Mouse (Mus musculus) hindbrain, postnatal 0 days (tissue): ENCODE results near the gene Tmigd3. TPM values are rescaled to one million over a fixed set of nuclear protein-coding genes. Genes with fewer than 3 reads are reported as not detected.

Source experiments
- ATAC-seq: fragments of 200-750 bp; cut with Nextera tagmentation; 2 replicates; pipeline ENCODE4 v1.8.0; 2017; ENCODE audit warnings: mild to moderate bottlenecking, moderate TSS enrichment, moderate library complexity
- DNase-seq: peaks from one replicate; pipeline ENCODE4 v3.0.0-alpha.2; 2015; ENCODE audit warnings: low spot score
- H3K27ac ChIP-seq: fragments of 300-500 bp; sonication (generic); 2 replicates; pipeline ENCODE4 v1.5.1; 2014; ENCODE audit warnings: mild to moderate bottlenecking
- H3K27me3 ChIP-seq: fragments of 300-500 bp; sonication (generic); 2 replicates; pipeline ENCODE4 v1.6.1; 2014; ENCODE audit warnings: low read length, mixed read lengths; ENCODE audit not compliant: insufficient read depth
- H3K36me3 ChIP-seq: fragments of 300-500 bp; sonication (generic); 2 replicates; pipeline ENCODE4 v1.6.1; 2014; ENCODE audit warnings: low read length, mixed read lengths; ENCODE audit not compliant: insufficient read depth
- H3K4me1 ChIP-seq: fragments of 300-500 bp; sonication (generic); 2 replicates; pipeline ENCODE4 v1.6.1; 2014; ENCODE audit warnings: antibody characterized with exemption, low read length, mixed read lengths; ENCODE audit not compliant: insufficient read depth
- H3K4me2 ChIP-seq: fragments of 300-500 bp; sonication (generic); 2 replicates; pipeline ENCODE4 v1.6.1; 2014; ENCODE audit warnings: low read depth, mild to moderate bottlenecking, low read length, moderate library complexity, mixed read lengths
- H3K4me3 ChIP-seq: fragments of 300-500 bp; sonication (generic); 2 replicates; pipeline ENCODE4 v1.5.1; 2014; ENCODE audit warnings: low read length
- H3K9ac ChIP-seq: fragments of 300-500 bp; sonication (generic); replicated peaks from 2 replicates; pipeline ENCODE4 v1.6.1; 2014; ENCODE audit warnings: mild to moderate bottlenecking, low read length, moderate library complexity, mixed read lengths
- H3K9me3 ChIP-seq: fragments of 300-500 bp; sonication (generic); 2 replicates; pipeline ENCODE4 v1.6.1; 2016; ENCODE audit warnings: low read length, mixed read lengths
- CTCF ChIP-seq: IDR thresholded peaks from 2 replicates; pipeline ENCODE4 v1.5.1; 2016; ENCODE audit warnings: antibody characterized with exemption, control low read depth, low read depth
- WGBS: fragments of 180-500 bp; shearing (Covaris S2); extraction: QIAGEN DNeasy Blood & Tissue Kit; methylation state at CpG from one replicate; pipeline ENCODE4 v1.1.7; 2014; 5-methylcytosine and 5-hydroxymethylcytosine counted together
- polyA plus RNA-seq: library from polyadenylated mRNA; unstranded; fragments of >200 nt; fragmentation: Nextera tagmentation; extraction: Ambion mirVana; gene quantifications from 2 replicates; pipeline ENCODE4 v1.2.1, GENCODE M21; 2015
- total RNA-seq: library from RNA; depleted of rRNA; stranded (reverse); fragments of >200 nt; gene quantifications from 2 replicates; pipeline ENCODE4 v1.2.3, GENCODE M21; 2014; rRNA removed

The Tmigd3 gene
- total RNA-seq (not detected in 2 replicates), polyA plus RNA-seq (not detected in 2 replicates)

DNA sequence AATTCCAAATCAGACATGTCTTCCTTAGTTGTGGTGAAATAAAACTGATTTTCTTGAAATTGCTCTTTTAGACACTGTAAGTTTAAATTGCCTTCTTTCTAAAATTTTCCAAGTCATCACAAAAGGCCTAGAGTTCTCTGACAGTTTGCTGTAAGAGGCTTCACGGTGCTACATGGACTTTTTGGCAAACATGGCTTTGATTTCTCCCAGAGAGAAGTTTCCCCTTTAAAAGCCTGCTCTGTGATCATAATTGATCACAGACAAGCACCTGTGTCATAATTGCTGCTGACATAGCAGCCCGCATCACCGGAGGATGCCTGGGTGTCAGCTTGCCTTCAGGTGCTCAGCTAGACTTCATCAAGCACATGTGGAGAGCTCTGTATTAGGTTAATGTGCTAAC, at the start of gene Tmigd3, which contains the start of gene Adora3:
Gene Tmigd3 (plus strand): TSS at position 346 of the 400 bp plus-strand sequence.
Gene Adora3 (plus strand): TSS at position 301 of the 400 bp plus-strand sequence.
- 72% methylated on average over 3 of the region's 3 CpGs for WGBS
- H3K27me3 ChIP-seq, result no peaks in the 10 kb centered on the region
- no peaks in the 10 kb centered on the region for H3K4me1 ChIP-seq
- no peak within 1 kb of the TSS for H3K4me2 ChIP-seq
- no peak within 1 kb of the TSS for H3K27ac ChIP-seq
- H3K4me3 ChIP-seq, result no peak within 1 kb of the TSS
- DNase-seq (no peak), ATAC-seq (no peak)
- no peak within 1 kb of the TSS for H3K9ac ChIP-seq
- H3K36me3 ChIP-seq, result no peaks in the 10 kb centered on the region
- TF ChIP-seq CTCF, result no peak
- no peaks in the 10 kb centered on the region for H3K9me3 ChIP-seq

DNA sequence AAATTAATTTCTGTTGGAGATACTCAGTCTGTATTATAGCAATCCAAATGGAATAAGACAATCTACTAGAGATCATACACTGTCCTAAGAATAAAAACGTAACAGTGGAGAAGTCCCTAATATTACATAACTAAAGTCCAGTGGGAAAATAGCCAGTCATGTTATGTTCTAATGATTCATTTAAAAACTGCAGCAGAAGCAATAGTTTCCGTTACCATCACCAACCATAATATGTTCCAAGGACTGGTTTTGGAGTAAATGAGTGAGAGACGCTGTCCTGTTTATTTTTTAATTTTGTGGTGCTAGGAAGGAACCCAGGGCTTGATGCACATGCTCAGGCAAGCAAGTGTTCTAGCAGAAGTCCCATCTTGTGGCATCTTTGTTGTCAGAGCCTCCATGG, 49.2 kb upstream of the Tmigd3 start:
- Histone ChIP-seq H3K9me3 (no peaks in the 10 kb centered on the region), H3K4me2 (no peak overlapping the region), H3K27ac (no peak overlapping the region), H3K36me3 (no peaks in the 10 kb centered on the region), H3K9ac (no peak overlapping the region), H3K4me3 (no peak overlapping the region), H3K27me3 (no peaks in the 10 kb centered on the region), H3K4me1 (no peaks in the 10 kb centered on the region)
- DNase-seq, result no peak
- 92% methylated on average over 3 of the region's 3 CpGs for WGBS
- no peak for TF ChIP-seq CTCF
- ATAC-seq, result no peak

DNA sequence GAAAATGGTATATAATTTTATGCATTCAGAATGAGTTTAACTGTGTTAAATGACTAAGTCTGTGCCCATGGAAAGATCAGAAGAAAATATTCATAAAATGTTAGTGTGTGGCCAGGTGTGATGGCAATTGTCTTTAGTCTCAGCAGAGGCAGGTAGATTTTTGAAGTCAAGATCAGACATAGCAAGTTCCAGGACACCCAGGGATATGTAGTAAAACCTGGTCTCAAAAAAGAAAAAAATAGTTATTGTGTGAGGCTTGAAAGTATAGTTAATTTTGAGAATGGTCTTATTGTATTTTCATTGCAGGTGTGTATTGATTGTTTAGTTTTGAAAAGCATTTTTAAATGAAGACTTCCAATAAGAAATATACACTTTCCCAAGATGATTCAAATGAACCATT, 47.1 kb upstream of the Tmigd3 start:
- no peaks in the 10 kb centered on the region for H3K27me3 ChIP-seq
- no peak for TF ChIP-seq CTCF
- H3K4me1 ChIP-seq, result no peaks in the 10 kb centered on the region
- DNase-seq, result no peak
- no peak overlapping the region for H3K4me3 ChIP-seq
- no peak for ATAC-seq
- H3K4me2 ChIP-seq, result no peak overlapping the region
- H3K9ac ChIP-seq, result no peak overlapping the region
- H3K9me3 ChIP-seq, result no peaks in the 10 kb centered on the region
- no peaks in the 10 kb centered on the region for H3K36me3 ChIP-seq
- no peak overlapping the region for H3K27ac ChIP-seq

DNA sequence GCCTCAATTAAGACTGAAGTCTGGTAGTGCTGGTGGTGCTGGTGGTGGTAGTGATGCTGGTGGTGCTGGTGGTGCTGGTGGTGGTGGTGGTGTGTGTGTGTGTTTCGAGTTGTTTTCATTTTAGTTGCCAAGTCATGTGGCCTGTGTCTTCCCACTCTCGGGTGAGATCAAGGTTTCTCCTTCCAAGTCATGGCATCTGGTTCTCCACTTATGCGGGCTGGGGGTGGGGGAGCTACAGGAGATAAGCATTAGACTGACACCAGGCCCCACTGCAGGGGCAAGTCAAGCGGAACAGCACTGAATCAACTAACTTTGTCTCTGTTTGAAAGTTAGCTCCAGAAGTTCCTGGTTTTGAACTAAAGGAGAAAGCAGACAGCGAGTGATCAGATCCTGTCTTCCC, 46.6 kb upstream of the Tmigd3 start:
- Histone ChIP-seq H3K4me2 (no peak overlapping the region), H3K4me1 (no peaks in the 10 kb centered on the region), H3K27ac (no peak overlapping the region), H3K9me3 (no peaks in the 10 kb centered on the region), H3K27me3 (no peaks in the 10 kb centered on the region), H3K4me3 (no peak overlapping the region), H3K9ac (no peak overlapping the region), H3K36me3 (no peaks in the 10 kb centered on the region)
- DNase-seq (no peak), ATAC-seq (no peak)
- TF ChIP-seq CTCF, result no peak
- WGBS, result 54% methylated on average over 5 of the region's 5 CpGs

DNA sequence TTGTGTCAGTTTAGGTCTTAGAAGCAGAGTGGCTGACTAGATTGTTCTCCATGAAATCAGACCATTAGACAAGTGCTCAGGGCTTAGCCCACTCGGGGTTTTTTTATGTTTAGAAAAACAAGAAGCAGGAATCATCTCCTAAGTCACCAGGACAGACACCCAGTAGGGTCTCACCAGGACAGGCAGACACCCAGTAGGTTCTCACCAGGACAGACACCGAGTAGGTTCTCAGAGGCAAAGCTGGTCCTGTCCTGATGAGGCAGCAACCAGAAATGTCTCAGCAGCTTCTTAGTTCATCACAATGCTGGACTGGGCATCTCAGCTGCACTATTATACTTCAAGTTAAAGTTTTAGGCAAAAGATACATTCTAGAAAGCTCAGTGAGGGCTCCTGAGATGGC, 46.0 kb upstream of the Tmigd3 start:
- H3K9ac ChIP-seq, result no peak overlapping the region
- no peak overlapping the region for H3K27ac ChIP-seq
- H3K27me3 ChIP-seq, result no peaks in the 10 kb centered on the region
- TF ChIP-seq CTCF, result no peak
- ATAC-seq, result no peak
- no peak overlapping the region for H3K4me3 ChIP-seq
- H3K36me3 ChIP-seq, result no peaks in the 10 kb centered on the region
- H3K9me3 ChIP-seq, result no peaks in the 10 kb centered on the region
- H3K4me1 ChIP-seq, result no peaks in the 10 kb centered on the region
- no peak for DNase-seq
- 60% methylated on average over 2 of the region's 2 CpGs for WGBS
- no peak overlapping the region for H3K4me2 ChIP-seq

DNA sequence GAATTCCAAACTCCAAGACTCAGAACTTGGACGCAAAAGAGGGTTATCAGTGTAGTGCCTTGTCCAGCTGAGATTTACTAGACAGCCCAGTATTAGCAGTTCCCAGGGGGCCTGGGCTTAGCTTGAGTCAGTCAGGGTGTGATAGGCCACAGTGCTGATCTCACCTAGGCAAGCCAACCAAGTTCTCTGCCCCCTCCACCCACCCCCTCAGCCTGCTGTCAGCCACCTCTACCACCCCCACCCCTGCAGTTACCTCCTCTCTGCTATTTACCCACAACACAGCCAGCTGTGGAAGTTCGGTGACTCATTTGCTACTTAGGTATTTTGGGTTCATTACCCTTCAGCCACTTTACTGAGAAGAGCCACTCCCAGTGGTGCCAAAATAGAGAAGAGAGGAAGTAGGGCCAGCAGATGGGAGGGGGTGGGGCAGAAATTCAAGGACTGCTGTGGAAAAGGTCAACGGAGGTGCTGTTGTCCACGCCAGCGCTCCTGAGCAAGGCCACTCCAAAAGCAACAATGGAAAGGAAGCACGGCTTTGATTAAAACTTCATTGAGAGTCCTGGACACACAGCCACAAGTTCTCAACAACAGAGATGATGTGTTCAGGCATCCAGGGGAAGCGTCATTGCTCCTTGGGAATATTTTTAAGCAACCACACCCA, 45.1 kb upstream of the Tmigd3 start:
- no peaks in the 10 kb centered on the region for H3K4me1 ChIP-seq
- 68% methylated on average over 7 of the region's 7 CpGs for WGBS
- no peak for TF ChIP-seq CTCF
- H3K4me2 ChIP-seq, result no peak overlapping the region
- no peak overlapping the region for H3K27ac ChIP-seq
- H3K27me3 ChIP-seq, result no peaks in the 10 kb centered on the region
- no peak overlapping the region for H3K9ac ChIP-seq
- H3K36me3 ChIP-seq, result no peaks in the 10 kb centered on the region
- H3K9me3 ChIP-seq, result no peaks in the 10 kb centered on the region
- no peak overlapping the region for H3K4me3 ChIP-seq
- DNase-seq, result no peak
- ATAC-seq, result no peak

DNA sequence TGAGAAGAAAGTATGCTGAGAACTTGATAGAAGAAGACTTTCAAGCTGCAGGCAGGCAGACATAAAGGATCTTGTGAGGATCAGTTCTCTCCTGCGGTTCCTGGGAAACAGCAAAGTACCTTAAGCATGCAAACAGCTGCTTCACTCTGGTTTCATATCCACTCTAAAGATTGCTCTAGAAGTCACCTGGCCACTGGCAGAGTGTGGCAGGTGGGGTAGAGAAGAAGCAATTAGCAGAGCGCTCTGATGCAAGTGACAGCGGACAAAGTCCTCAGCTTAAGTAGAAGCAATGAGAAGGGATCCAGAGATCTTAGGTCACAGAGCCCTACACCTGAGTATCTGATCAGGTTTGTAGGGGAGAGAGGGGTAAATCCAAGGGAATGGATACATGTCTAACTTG, 39.1 kb upstream of the Tmigd3 start:
- H3K9me3 ChIP-seq, result no peaks in the 10 kb centered on the region
- H3K9ac ChIP-seq, result no peak overlapping the region
- no peak overlapping the region for H3K4me3 ChIP-seq
- H3K4me2 ChIP-seq, result no peak overlapping the region
- H3K27me3 ChIP-seq, result no peaks in the 10 kb centered on the region
- H3K36me3 ChIP-seq, result no peaks in the 10 kb centered on the region
- WGBS, result 92% methylated on average over 3 of the region's 3 CpGs
- TF ChIP-seq CTCF, result no peak
- no peak overlapping the region for H3K27ac ChIP-seq
- ATAC-seq (no peak), DNase-seq (no peak)
- no peaks in the 10 kb centered on the region for H3K4me1 ChIP-seq
